Mouse (Mus musculus) heart, embryonic 11.5 days (tissue): ENCODE measurements around the gene Lrrc56. TPM values are rescaled to one million over a fixed set of nuclear protein-coding genes. Genes with fewer than 3 reads are reported as not detected.

Source experiments
- ATAC-seq: fragments of 200-750 bp; cut with Nextera tagmentation; replicated peaks from 2 replicates; pipeline ENCODE4 v1.8.0; 2017; ENCODE audit warnings: moderate library complexity; ENCODE audit not compliant: insufficient number of reproducible peaks, low FRiP score, low TSS enrichment
- H3K27ac ChIP-seq: fragments of 300-500 bp; sonication (generic); 2 replicates; pipeline ENCODE4 v1.5.1; 2014; ENCODE audit warnings: mild to moderate bottlenecking, low read depth, low read length
- H3K27me3 ChIP-seq: fragments of 300-500 bp; sonication (generic); 2 replicates; pipeline ENCODE4 v1.6.1; 2014; ENCODE audit warnings: mild to moderate bottlenecking, low read length, mixed read lengths; ENCODE audit not compliant: control insufficient read depth, insufficient read depth
- H3K36me3 ChIP-seq: fragments of 300-500 bp; sonication (generic); 2 replicates; pipeline ENCODE4 v1.6.1; 2014; ENCODE audit warnings: mild to moderate bottlenecking, low read length, moderate library complexity, mixed read lengths; ENCODE audit not compliant: control insufficient read depth, insufficient read depth
- H3K4me1 ChIP-seq: fragments of 300-500 bp; sonication (generic); 2 replicates; pipeline ENCODE4 v1.6.1; 2014; ENCODE audit warnings: low read length; ENCODE audit not compliant: control insufficient read depth, insufficient read depth
- H3K4me2 ChIP-seq: fragments of 300-500 bp; sonication (generic); 2 replicates; pipeline ENCODE4 v1.6.1; 2014; ENCODE audit warnings: mild to moderate bottlenecking, moderate library complexity
- H3K4me3 ChIP-seq: fragments of 300-500 bp; sonication (generic); 2 replicates; pipeline ENCODE4 v1.5.1; 2014; ENCODE audit warnings: low read depth, low read length
- H3K9ac ChIP-seq: fragments of 300-500 bp; sonication (generic); 2 replicates; pipeline ENCODE4 v1.6.1; 2014; ENCODE audit warnings: mild to moderate bottlenecking, low read depth, low read length, moderate library complexity
- H3K9me3 ChIP-seq: fragments of 300-500 bp; sonication (generic); replicated peaks from 2 replicates; pipeline ENCODE4 v1.6.1; 2016; ENCODE audit warnings: low read length; ENCODE audit not compliant: control insufficient read depth
- WGBS: fragments of 180-500 bp; shearing (Covaris S2); extraction: QIAGEN DNeasy Blood & Tissue Kit; methylation state at CpG from one replicate; pipeline ENCODE4 v1.1.7; 2014; ENCODE audit not compliant: insufficient replicate concordance; 5-methylcytosine and 5-hydroxymethylcytosine counted together
- polyA plus RNA-seq: library from polyadenylated mRNA; unstranded; fragments of >200 nt; fragmentation: Nextera tagmentation; extraction: Ambion mirVana; gene quantifications from 2 replicates; pipeline ENCODE4 v1.2.1, GENCODE M21; 2014

Gene Lrrc56
- 1.6 TPM in 2 replicates for polyA plus RNA-seq

DNA sequence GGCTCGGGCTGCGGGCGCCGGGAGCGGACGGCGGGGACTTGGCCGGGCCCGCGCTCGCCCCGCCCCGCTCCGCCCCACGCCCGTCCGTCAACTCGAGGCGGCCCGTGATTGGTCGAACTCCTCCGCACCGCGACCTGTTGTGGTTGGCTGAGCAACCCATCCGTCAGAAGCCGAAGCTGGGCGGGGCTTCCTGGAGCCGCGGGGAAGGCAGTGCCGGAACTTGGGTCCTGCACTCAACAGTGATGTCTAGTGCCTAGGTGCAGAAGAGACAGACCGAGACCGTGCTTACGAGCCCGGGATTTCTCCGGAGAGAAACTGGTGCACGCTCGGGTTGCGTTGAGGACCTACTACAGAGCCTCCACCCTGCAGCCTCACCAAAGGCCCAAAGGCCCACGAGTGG lies at the start of gene Lrrc56, which contains the start of gene Hras:
Gene Lrrc56, plus strand, starts transcription at position 210 of the 400 bp plus-strand sequence.
Gene Hras, minus strand, starts transcription at position 58 of the 400 bp plus-strand sequence.
- H3K4me3 ChIP-seq: peak within 1 kb of the TSS; percentile 90
- ATAC-seq: peak; percentile 94
- under 1% methylated on average over 39 of the region's 39 CpGs for WGBS

DNA sequence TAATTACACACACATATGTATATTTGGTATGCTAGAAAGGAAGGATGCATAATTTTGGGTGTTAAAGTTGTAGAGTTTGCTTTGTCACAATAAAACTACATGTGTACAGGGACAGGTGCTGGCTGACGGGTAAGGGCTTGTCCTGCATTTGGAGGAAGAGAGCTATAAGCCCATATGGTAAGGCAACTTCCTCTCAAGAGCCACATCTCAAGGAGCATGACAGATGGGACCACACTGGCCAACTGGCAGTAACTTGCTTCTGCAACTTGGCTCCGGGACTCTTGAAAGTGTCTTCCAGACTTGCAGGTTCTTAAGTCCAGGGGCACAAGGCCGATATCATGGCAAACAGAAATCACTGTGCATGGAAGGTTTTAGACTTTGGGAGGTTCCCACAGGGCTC lies 49.3 kb upstream of the Lrrc56 start:
- no peak overlapping the region for H3K4me2 ChIP-seq
- H3K36me3 ChIP-seq: peaks cover 7% of the 10 kb centered on the region; the same call in 1 of the 2 replicates
- no peak for ATAC-seq
- no peak overlapping the region for H3K4me3 ChIP-seq
- no peak overlapping the region for H3K27ac ChIP-seq
- H3K27me3 ChIP-seq: no peaks in the 10 kb centered on the region
- whole genome bisulfite sequencing: 91% methylated on average over 3 of the region's 3 CpGs
- H3K4me1 ChIP-seq: no peaks in the 10 kb centered on the region; the same call in 1 of the 2 replicates
- no peaks in the 10 kb centered on the region for H3K9me3 ChIP-seq
- no peak overlapping the region for H3K9ac ChIP-seq

More for the DNA sequence above, at the start of gene Lrrc56, which contains the start of gene Hras:
- peak within 1 kb of the TSS; percentile 77 for H3K27ac ChIP-seq
- H3K4me1 ChIP-seq: peaks cover 16% of the 10 kb centered on the region
- no peaks in the 10 kb centered on the region for H3K9me3 ChIP-seq
- no peaks in the 10 kb centered on the region for H3K27me3 ChIP-seq
- H3K4me2 ChIP-seq: peak within 1 kb of the TSS; percentile 74
- peak within 1 kb of the TSS; percentile 95 for H3K9ac ChIP-seq
- H3K36me3 ChIP-seq: peaks cover 12% of the 10 kb centered on the region

DNA sequence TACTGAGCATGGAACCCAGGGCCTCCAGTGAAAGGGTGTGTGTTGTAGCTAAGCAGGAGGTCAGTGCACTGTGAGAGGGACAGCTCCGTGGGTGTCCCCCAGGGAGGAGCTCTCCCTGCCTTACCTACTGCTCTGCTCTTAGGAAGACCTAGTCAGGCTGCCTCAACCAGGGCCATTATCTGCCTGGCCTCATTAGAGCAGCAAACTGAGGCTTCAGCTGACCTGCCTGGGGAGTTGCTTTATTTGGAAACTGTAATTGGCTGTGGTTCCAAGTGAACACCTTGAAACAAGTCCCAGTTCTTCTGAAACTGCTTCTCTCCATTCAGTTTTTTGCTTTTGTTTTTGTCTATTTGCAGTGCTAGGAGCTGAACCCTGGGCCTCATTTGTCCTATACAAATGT lies 48.6 kb upstream of the Lrrc56 start:
- H3K4me1 ChIP-seq: no peaks in the 10 kb centered on the region; the same call in 1 of the 2 replicates
- no peaks in the 10 kb centered on the region for H3K9me3 ChIP-seq
- peak overlapping the region; percentile 54; the same call in 1 of the 2 replicates for H3K9ac ChIP-seq
- no peak for ATAC-seq
- WGBS: 37% methylated on average over 1 of the region's 1 CpGs
- no peak overlapping the region for H3K27ac ChIP-seq
- peaks cover 7% of the 10 kb centered on the region; the same call in 1 of the 2 replicates for H3K36me3 ChIP-seq
- no peak overlapping the region; the same call in 1 of the 2 replicates for H3K4me2 ChIP-seq
- no peaks in the 10 kb centered on the region for H3K27me3 ChIP-seq
- no peak overlapping the region for H3K4me3 ChIP-seq

DNA sequence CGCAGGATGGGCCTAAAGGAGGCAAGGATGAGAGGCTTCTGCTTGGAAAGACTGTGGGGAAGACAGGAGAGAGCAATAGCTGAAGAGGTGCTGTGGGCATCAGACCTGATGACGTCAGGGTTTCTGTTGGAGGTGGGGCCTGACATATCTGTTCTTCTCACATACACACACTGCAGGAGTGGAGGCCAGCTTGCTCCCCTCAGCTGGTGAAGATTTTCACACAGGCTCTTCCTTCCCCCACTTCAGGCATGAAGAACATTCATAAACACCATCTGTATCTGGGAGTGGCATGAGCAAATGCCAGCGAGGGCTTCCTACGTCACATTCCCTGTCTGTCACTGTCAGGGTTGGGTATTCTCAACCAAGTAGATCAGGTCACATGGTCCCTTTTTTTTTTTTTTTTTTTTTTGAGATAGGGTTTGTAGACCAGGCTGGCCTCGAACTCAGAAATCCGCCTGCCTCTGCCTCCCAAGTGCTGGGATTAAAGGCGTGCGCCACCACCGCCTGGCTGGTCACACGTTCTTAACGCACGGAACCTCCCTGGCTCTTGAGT lies 47.8 kb upstream of the Lrrc56 start:
- Histone ChIP-seq H3K4me2 (no peak overlapping the region), H3K9ac (peak overlapping the region; percentile 54; the same call in 1 of the 2 replicates), H3K27me3 (no peaks in the 10 kb centered on the region), H3K27ac (no peak overlapping the region), H3K9me3 (no peaks in the 10 kb centered on the region), H3K4me1 (no peaks in the 10 kb centered on the region; the same call in 1 of the 2 replicates), H3K4me3 (no peak overlapping the region), H3K36me3 (peaks cover 11% of the 10 kb centered on the region)
- peak; percentile 71 for ATAC-seq
- WGBS: 85% methylated on average over 12 of the region's 12 CpGs

DNA sequence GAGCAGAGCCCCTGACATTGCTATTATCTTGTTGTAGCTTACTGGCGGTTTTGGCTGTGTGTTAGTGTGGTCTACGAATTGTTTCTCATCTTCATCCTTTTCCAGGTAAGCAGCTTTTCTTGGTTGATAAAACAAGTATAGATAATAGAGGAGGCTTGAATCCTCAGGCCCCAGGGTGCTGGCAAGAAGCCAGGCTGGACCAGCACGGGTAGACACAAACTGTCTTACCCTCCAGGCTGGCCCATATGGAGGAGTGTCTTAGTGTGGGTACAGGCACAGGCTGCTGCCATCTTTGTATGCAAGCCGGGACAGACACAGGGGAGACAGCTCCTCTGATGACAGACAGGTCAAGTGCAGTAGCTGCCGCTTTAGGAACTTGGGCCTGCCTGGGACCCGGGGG lies 46.9 kb upstream of the Lrrc56 start:
- Histone ChIP-seq H3K27me3 (no peaks in the 10 kb centered on the region), H3K9me3 (no peaks in the 10 kb centered on the region), H3K4me3 (no peak overlapping the region), H3K27ac (no peak overlapping the region), H3K36me3 (peaks cover 15% of the 10 kb centered on the region), H3K4me1 (no peaks in the 10 kb centered on the region; the same call in 1 of the 2 replicates), H3K4me2 (no peak overlapping the region), H3K9ac (no peak overlapping the region)
- ATAC-seq: no peak
- WGBS: 67% methylated on average over 6 of the region's 6 CpGs

DNA sequence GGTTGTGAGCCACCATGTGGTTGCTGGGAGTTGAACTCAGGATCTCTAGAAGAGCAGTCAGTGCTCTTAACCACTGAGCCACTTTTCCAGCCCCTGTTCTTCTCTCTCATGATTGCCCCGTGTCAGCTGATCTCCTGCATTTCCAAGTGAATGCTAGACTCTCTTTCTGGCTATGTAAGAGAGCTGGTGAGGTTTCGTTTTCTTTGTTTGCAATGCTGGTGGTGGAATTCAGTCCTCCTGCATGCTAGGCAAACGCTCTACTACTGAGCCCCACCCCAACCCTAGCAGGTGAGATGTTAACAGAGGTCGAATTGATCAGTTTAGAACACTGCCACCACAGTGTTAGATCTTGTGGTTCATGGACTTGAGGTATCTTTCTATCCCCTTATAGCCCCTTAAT lies 45.3 kb upstream of the Lrrc56 start:
- H3K4me2 ChIP-seq: no peak overlapping the region
- ATAC-seq: no peak
- H3K27me3 ChIP-seq: no peaks in the 10 kb centered on the region
- H3K4me3 ChIP-seq: no peak overlapping the region
- 75% methylated on average over 4 of the region's 4 CpGs for WGBS
- H3K9me3 ChIP-seq: no peaks in the 10 kb centered on the region
- peaks cover 19% of the 10 kb centered on the region for H3K36me3 ChIP-seq
- H3K27ac ChIP-seq: no peak overlapping the region
- no peak overlapping the region for H3K9ac ChIP-seq
- H3K4me1 ChIP-seq: no peaks in the 10 kb centered on the region; the same call in 1 of the 2 replicates

DNA sequence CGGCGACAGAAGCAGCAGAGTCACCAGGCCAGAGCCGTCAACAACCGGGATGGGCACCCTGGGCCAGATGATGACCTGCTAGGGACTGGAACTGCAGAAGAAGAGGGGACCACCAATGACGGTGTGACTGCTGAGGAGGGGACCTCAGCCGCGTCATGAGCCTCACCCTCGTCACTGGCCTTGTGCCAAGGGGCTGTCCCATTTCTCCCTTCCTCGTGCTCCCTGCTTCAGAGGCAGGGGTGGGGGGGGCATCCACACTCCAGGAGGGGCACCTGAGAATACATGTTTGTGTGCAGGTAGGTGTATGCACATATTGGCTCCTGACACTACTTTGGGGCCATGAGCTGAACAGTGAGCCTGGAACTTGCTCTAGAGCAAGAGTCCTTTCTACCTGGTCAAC lies 38.6 kb upstream of the Lrrc56 start:
- Histone ChIP-seq H3K9ac (no peak overlapping the region), H3K4me3 (no peak overlapping the region), H3K4me1 (no peaks in the 10 kb centered on the region), H3K27ac (no peak overlapping the region), H3K4me2 (no peak overlapping the region), H3K9me3 (no peaks in the 10 kb centered on the region), H3K27me3 (no peaks in the 10 kb centered on the region), H3K36me3 (peaks cover 30% of the 10 kb centered on the region)
- WGBS: 88% methylated on average over 9 of the region's 9 CpGs
- no peak for ATAC-seq

DNA sequence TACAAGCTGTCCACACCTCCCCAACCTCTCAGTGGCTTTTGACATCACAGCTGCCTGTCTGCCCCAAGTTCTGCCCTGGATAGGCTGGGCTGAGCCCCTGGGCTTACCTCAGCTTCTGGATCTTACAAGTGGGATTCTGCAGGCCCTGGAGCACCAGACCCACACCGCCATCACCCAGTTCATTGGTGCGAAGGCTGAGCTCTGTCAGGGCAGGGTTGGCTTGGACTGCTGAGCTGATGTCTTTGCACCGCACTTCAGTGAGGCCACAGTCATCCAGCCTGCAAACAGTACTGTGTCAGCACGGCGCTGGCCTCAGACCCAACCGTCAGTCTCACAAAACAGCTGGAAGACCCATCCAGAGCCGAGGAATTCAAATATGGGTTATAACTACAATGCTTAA lies 29.6 kb upstream of the Lrrc56 start:
- Histone ChIP-seq H3K4me1 (peaks cover 8% of the 10 kb centered on the region; the same call in 1 of the 2 replicates), H3K27me3 (no peaks in the 10 kb centered on the region), H3K4me3 (no peak overlapping the region), H3K9me3 (no peaks in the 10 kb centered on the region), H3K4me2 (no peak overlapping the region), H3K36me3 (peaks cover 24% of the 10 kb centered on the region), H3K9ac (0 out of 2 replicates have a peak overlapping the region, but pooled peaks have one; percentile 5), H3K27ac (0 out of 2 replicates have a peak overlapping the region, but pooled peaks have one; percentile 6)
- no peak for ATAC-seq
- 86% methylated on average over 7 of the region's 7 CpGs for WGBS
